Mouse (Mus musculus) erythroblast, embryonic 14.5 days (primary cell): ENCODE measurements around the gene Tmem185b.

Source experiments
- GATA1 ChIP-seq: IDR thresholded peaks from 2 replicates; pipeline ENCODE4 v1.6.1; 2012; ENCODE audit warnings: low read length, inconsistent platforms, mixed read lengths
- TAL1 ChIP-seq: IDR thresholded peaks from 3 replicates; pipeline ENCODE4 v1.6.1; 2012; ENCODE audit warnings: low read length, inconsistent platforms, mixed read lengths

GRCm38 (mm10) chr1:119504260-119505062, 21.5 kb upstream of the Tmem185b start, which contains the start of gene Ralb:
- TF ChIP-seq TAL1: no peak
- no peak for TF ChIP-seq GATA1
